ENCODE assay signal across 8 mouse cellular contexts in the genomic region with DNA sequence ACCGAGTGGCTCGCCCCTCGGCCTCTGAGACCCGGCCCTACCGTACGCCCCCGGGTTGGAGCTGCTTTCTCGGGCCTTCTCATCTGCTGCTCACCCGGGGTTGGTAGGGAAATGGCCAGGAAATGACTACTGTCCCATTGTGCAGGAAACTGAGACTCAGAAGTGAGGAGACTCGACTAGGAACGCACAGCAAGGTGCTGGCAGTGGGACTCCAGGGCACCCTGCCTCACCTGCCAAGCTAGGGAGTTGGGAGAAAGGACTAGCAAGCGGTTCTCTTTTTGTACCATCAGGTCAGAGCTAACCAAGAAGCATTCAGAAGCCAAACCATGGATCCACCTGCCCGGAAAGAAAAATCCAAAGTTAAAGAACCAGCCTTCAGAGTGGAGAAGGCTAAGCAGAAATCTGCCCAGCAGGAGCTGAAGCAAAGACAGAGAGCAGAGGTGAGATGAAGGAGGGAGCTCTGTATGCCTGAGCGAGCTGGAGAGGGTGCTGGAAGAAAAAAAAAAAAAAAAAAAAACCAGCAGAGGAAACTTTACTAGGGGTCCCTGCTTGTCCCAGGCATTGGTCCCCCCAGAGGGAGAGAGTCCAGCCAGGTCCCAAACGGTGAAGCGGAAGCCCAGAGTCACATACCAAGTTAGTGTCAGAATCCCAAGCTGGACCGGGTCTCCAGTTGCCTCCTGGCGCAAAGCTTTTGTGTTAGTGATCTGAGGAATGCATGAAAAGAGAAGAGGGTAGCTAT. TPM values are rescaled to one million over a fixed set of nuclear protein-coding genes. Genes with fewer than 3 reads are reported as not detected.
DNase-seq lines count a peak whose midpoint lies in the region; ATAC-seq and TF ChIP-seq lines count a peak whose summit lies in the region.

No protein-coding gene starts in this region.

- H3K4me1 ChIP-seq in heart, embryonic 14.5 days (ENCODE audit: control insufficient read depth in 2 of 2, insufficient read depth in 2 of 2, low read length in 2 of 2) = peaks cover 9 to 22% of the 10 kb centered on the region in 2 experiments
- H3K4me1 ChIP-seq in forebrain, postnatal 0 days (ENCODE audit: insufficient read depth) = peaks cover 14% of the 10 kb centered on the region
- H3K4me1 ChIP-seq in liver, embryonic 16.5 days (ENCODE audit: control insufficient read depth, low read depth, low read length) = peaks cover 63% of the 10 kb centered on the region

- no peak for TF ChIP-seq CTCF in Patski (IDR thresholded peaks at IDR 0.05)
- TF ChIP-seq CTCF in forebrain, postnatal 0 days (IDR thresholded peaks at IDR 0.05; ENCODE audit: low read depth) = no peak

- CTCF ChIA-PET in Patski (lab: Charles Lee) = interaction anchor here (0.8 to 1.1 kb wide), 2 partner anchors 9 to 193 kb away, joined by 3 read pairs; no protein-coding TSS in a partner anchor

- 12% methylated on average over 18 of the region's 18 CpGs for WGBS in heart, embryonic 14.5 days
- WGBS in forebrain, postnatal 0 days = 5% methylated on average over 18 of the region's 18 CpGs
- WGBS in liver, embryonic 16.5 days (ENCODE audit: insufficient replicate concordance) = 14% methylated on average over 18 of the region's 18 CpGs

- DNase-seq in heart, postnatal 10 days = no peak
- no peak for DNase-seq in Patski (ENCODE audit: low read depth, low spot score)
- no peak for DNase-seq in forebrain, postnatal 0 days
- DNase-seq in urinary bladder, adult 2 months (ENCODE audit: low spot score) = no peak
- DNase-seq in left cerebral cortex, postnatal 36 days (ENCODE audit: low spot score in 2 of 2) = no peak
- no peak for DNase-seq in layer of hippocampus, adult 9-10 months (ENCODE audit: low spot score)

- in situ Hi-C loops in Patski (cut with MboI; ENCODE audit: low pct_unique_long_range_greater_than_20kb) = no loop called here

- peak overlapping the region; percentile 90 for H3K9ac ChIP-seq in heart, embryonic 14.5 days (ENCODE audit: low read length)
- H3K9ac ChIP-seq in forebrain, postnatal 0 days = peak overlapping the region; percentile 94
- H3K9ac ChIP-seq in liver, embryonic 16.5 days (ENCODE audit: low read depth, low read length) = peak overlapping the region; percentile 90

- H3K4me3 ChIP-seq in heart, embryonic 14.5 days (ENCODE audit: control insufficient read depth in 1 of 2, insufficient read depth in 1 of 2, low read depth in 1 of 2, low read length in 2 of 2) = peak overlapping the region; percentile 68 to 91
- peak overlapping the region; percentile 74 for H3K4me3 ChIP-seq in forebrain, postnatal 0 days (ENCODE audit: low read depth, low read length)
- H3K4me3 ChIP-seq in liver, embryonic 16.5 days (ENCODE audit: low read depth, low read length) = peak overlapping the region; percentile 86

- intact Hi-C loops in heart, postnatal 10 days (cut with DNase I) = loop anchor here (2.0 kb wide), 1 partner anchor 21 kb away; the partner anchor contains the start of gene Zfp691
- intact Hi-C loops in left cerebral cortex, postnatal 36 days (cut with DNase I) = no loop called here

- peaks cover 19% of the 10 kb centered on the region for H3K36me3 ChIP-seq in heart, embryonic 14.5 days (ENCODE audit: control insufficient read depth, insufficient read depth, low read length)
- H3K36me3 ChIP-seq in forebrain, postnatal 0 days (ENCODE audit: insufficient read depth) = peaks cover 3% of the 10 kb centered on the region
- peaks cover 2% of the 10 kb centered on the region for H3K36me3 ChIP-seq in liver, embryonic 16.5 days (ENCODE audit: control insufficient read depth, insufficient read depth)

- POLR2A ChIA-PET in Patski (lab: Charles Lee) = interaction anchor here (0.6 to 1.2 kb wide), 4 partner anchors 12 to 149 kb away, joined by 3 read pairs; no protein-coding TSS in a partner anchor

- H3K9me3 ChIP-seq in heart, embryonic 14.5 days (ENCODE audit: control insufficient read depth, low read length) = no peaks in the 10 kb centered on the region
- no peaks in the 10 kb centered on the region for H3K9me3 ChIP-seq in forebrain, postnatal 0 days (ENCODE audit: low read length)
- no peaks in the 10 kb centered on the region for H3K9me3 ChIP-seq in liver, embryonic 16.5 days (replicated peaks; ENCODE audit: control insufficient read depth, low read length)

- ATAC-seq in heart, embryonic 14.5 days (ENCODE audit: insufficient number of reproducible peaks, insufficient read depth, low FRiP score, low read depth) = 0 out of 2 replicates have a peak, but pooled peaks have one; percentile 7
- peak; percentile 32 for ATAC-seq in Patski
- ATAC-seq in forebrain, postnatal 0 days = no peak; the same call in 1 of the 2 replicates
- ATAC-seq in liver, embryonic 16.5 days (ENCODE audit: low read depth) = peak; percentile 32

- peak overlapping the region; percentile 7 to 69; a peak in 2 of 4 replicates for H3K27ac ChIP-seq in heart, embryonic 14.5 days (replicated peaks in 1 of 2; ENCODE audit: control insufficient read depth in 1 of 2, insufficient read depth in 1 of 2, low read depth in 2 of 2, low read length in 2 of 2)
- peak overlapping the region; percentile 81 for H3K27ac ChIP-seq in forebrain, postnatal 0 days (ENCODE audit: low read depth, low read length)
- peak overlapping the region; percentile 84 for H3K27ac ChIP-seq in liver, embryonic 16.5 days (ENCODE audit: low read length)

- no peaks in the 10 kb centered on the region for H3K27me3 ChIP-seq in heart, embryonic 14.5 days (ENCODE audit: control insufficient read depth, insufficient read depth, low read length)
- H3K27me3 ChIP-seq in Patski = no peaks in the 10 kb centered on the region
- no peaks in the 10 kb centered on the region for H3K27me3 ChIP-seq in forebrain, postnatal 0 days (ENCODE audit: insufficient read depth, low read length)
- H3K27me3 ChIP-seq in liver, embryonic 16.5 days (ENCODE audit: control insufficient read depth, insufficient read depth, low read depth, low read length) = no peaks in the 10 kb centered on the region

- peak overlapping the region; percentile 81 for H3K4me2 ChIP-seq in heart, embryonic 14.5 days (ENCODE audit: low read length)
- peak overlapping the region; percentile 66 for H3K4me2 ChIP-seq in forebrain, postnatal 0 days (ENCODE audit: low read depth)
- peak overlapping the region; percentile 64 for H3K4me2 ChIP-seq in liver, embryonic 16.5 days (ENCODE audit: low read depth, low read length)

RNA-seq across cellular contexts. Expression of gene Svbp, which starts 0.6 kb away (rescaled TPM):
- 140 and 141 TPM in 2 replicates for polyA plus RNA-seq in heart, embryonic 14.5 days (2014; fragmentation: Nextera tagmentation; extraction: Ambion mirVana)
- total RNA-seq in heart, postnatal 10 days (2021) = 10 to 100 TPM; 30.0 to 30.9 TPM
- 33.6 TPM for polyA plus RNA-seq in Patski (2021)
- 124 and 139 TPM in 2 replicates for total RNA-seq in forebrain, postnatal 0 days (2014; rRNA removed)
- 227 and 298 TPM in 2 replicates for polyA plus RNA-seq in forebrain, postnatal 0 days (2015; fragmentation: Nextera tagmentation; extraction: Ambion mirVana)
- 69.6 and 79.2 TPM in 2 replicates for polyA plus RNA-seq in liver, embryonic 16.5 days (2015; fragmentation: Nextera tagmentation; extraction: Ambion mirVana)
- polyA plus RNA-seq in urinary bladder, adult 2 months (2012; rRNA removed) = 48.0 and 51.4 TPM in 2 replicates
- 10 to 100 TPM; 18.5 to 20.5 TPM for total RNA-seq in left cerebral cortex, postnatal 36 days (2021)

RNA-seq across cellular contexts. Expression of gene Ermap, which starts 5.9 kb away (rescaled TPM):
- 0.88 and 1.2 TPM in 2 replicates for polyA plus RNA-seq in heart, embryonic 14.5 days (2014; fragmentation: Nextera tagmentation; extraction: Ambion mirVana)
- under 1 TPM in 1 of 2 experiments, not detected in 1; 0.12 TPM for total RNA-seq in heart, postnatal 10 days (2021)
- not detected for polyA plus RNA-seq in Patski (2021)
- total RNA-seq in forebrain, postnatal 0 days (2014; rRNA removed) = 0.15 and 0.33 TPM in 2 replicates
- 0.24 and 0.36 TPM in 2 replicates for polyA plus RNA-seq in forebrain, postnatal 0 days (2015; fragmentation: Nextera tagmentation; extraction: Ambion mirVana)
- polyA plus RNA-seq in liver, embryonic 16.5 days (2015; fragmentation: Nextera tagmentation; extraction: Ambion mirVana) = 359 and 361 TPM in 2 replicates
- polyA plus RNA-seq in urinary bladder, adult 2 months (2012; rRNA removed) = 0.15 and 0.33 TPM in 2 replicates
- total RNA-seq in left cerebral cortex, postnatal 36 days (2021) = under 1 TPM; 0.44 to 0.75 TPM

RNA-seq across cellular contexts. Expression of gene Zfp691, which starts 21.8 kb away (rescaled TPM):
- polyA plus RNA-seq in heart, embryonic 14.5 days (2014; fragmentation: Nextera tagmentation; extraction: Ambion mirVana) = 11.2 and 12.0 TPM in 2 replicates
- total RNA-seq in heart, postnatal 10 days (2021) = 10 to 100 TPM; 19.4 to 22.3 TPM
- 11.6 TPM for polyA plus RNA-seq in Patski (2021)
- total RNA-seq in forebrain, postnatal 0 days (2014; rRNA removed) = 6.5 and 7.2 TPM in 2 replicates
- 1.2 and 2.2 TPM in 2 replicates for polyA plus RNA-seq in forebrain, postnatal 0 days (2015; fragmentation: Nextera tagmentation; extraction: Ambion mirVana)
- polyA plus RNA-seq in liver, embryonic 16.5 days (2015; fragmentation: Nextera tagmentation; extraction: Ambion mirVana) = 2.0 and 2.1 TPM in 2 replicates
- 8.9 and 9.7 TPM in 2 replicates for polyA plus RNA-seq in urinary bladder, adult 2 months (2012; rRNA removed)
- 1 to 10 TPM; 6.9 to 8.6 TPM for total RNA-seq in left cerebral cortex, postnatal 36 days (2021)

RNA-seq across cellular contexts. Expression of gene Tmem269, which starts 22.3 kb away (rescaled TPM):
- 0.19 TPM in 1 of 2 replicates, not detected in the other for polyA plus RNA-seq in heart, embryonic 14.5 days (2014; fragmentation: Nextera tagmentation; extraction: Ambion mirVana)
- not detected for total RNA-seq in heart, postnatal 10 days (2021)
- not detected for polyA plus RNA-seq in Patski (2021)
- total RNA-seq in forebrain, postnatal 0 days (2014; rRNA removed) = 0.15 TPM in 1 of 2 replicates, not detected in the other
- 0.62 and 0.65 TPM in 2 replicates for polyA plus RNA-seq in forebrain, postnatal 0 days (2015; fragmentation: Nextera tagmentation; extraction: Ambion mirVana)
- polyA plus RNA-seq in liver, embryonic 16.5 days (2015; fragmentation: Nextera tagmentation; extraction: Ambion mirVana) = not detected in 2 replicates
- polyA plus RNA-seq in urinary bladder, adult 2 months (2012; rRNA removed) = 0.29 and 0.43 TPM in 2 replicates
- under 1 TPM; 0.57 to 0.91 TPM for total RNA-seq in left cerebral cortex, postnatal 36 days (2021)

RNA-seq across cellular contexts. Expression of gene AU022252, which starts 36.8 kb away (rescaled TPM):
- polyA plus RNA-seq in heart, embryonic 14.5 days (2014; fragmentation: Nextera tagmentation; extraction: Ambion mirVana) = 24.8 and 25.1 TPM in 2 replicates
- total RNA-seq in heart, postnatal 10 days (2021) = 10 to 100 TPM; 13.8 to 18.2 TPM
- 12.3 TPM for polyA plus RNA-seq in Patski (2021)
- 17.6 and 23.2 TPM in 2 replicates for total RNA-seq in forebrain, postnatal 0 days (2014; rRNA removed)
- 22.7 and 23.4 TPM in 2 replicates for polyA plus RNA-seq in forebrain, postnatal 0 days (2015; fragmentation: Nextera tagmentation; extraction: Ambion mirVana)
- 10.0 and 11.6 TPM in 2 replicates for polyA plus RNA-seq in liver, embryonic 16.5 days (2015; fragmentation: Nextera tagmentation; extraction: Ambion mirVana)
- 8.8 TPM in 2 replicates for polyA plus RNA-seq in urinary bladder, adult 2 months (2012; rRNA removed)
- 10 to 100 TPM; 28.0 to 34.5 TPM for total RNA-seq in left cerebral cortex, postnatal 36 days (2021)

Comparison
In these comparisons a context has a peak if more than half of its experiments do, and no peak if none do; other contexts are left out.
1. RNA of gene Ermap, which starts 5.9 kb away (polyA plus RNA-seq): 359 to 361 TPM in liver, embryonic 16.5 days; 0.88 to 1.2 TPM in heart, embryonic 14.5 days, 0.15 to 0.33 TPM in urinary bladder, adult 2 months, 0.24 to 0.36 TPM in forebrain, postnatal 0 days and not detected in Patski (single experiment); every median in the first group is over 100 times any median in the second.
2. Peak in every context shown above with its lines, with median percentiles within 50 percentile points of each other: H3K27ac ChIP-seq, H3K4me2 ChIP-seq, H3K4me3 ChIP-seq and H3K9ac ChIP-seq.